Mouse (Mus musculus) megakaryocyte, embryonic 14.5 days (primary cell): ENCODE results near the gene Ankrd65. TPM values are rescaled to one million over a fixed set of nuclear protein-coding genes. Genes with fewer than 3 reads are reported as not detected.

ENCODE experiments used
- H3K27me3 ChIP-seq: replicated peaks from 2 replicates; pipeline ENCODE3; 2012; ENCODE audit warnings: inconsistent platforms
- H3K36me3 ChIP-seq: replicated peaks from 2 replicates; pipeline ENCODE3; 2012; ENCODE audit warnings: low read length, inconsistent platforms, mixed read lengths
- H3K4me1 ChIP-seq: 2 replicates; pipeline ENCODE4 v1.6.1; 2012; ENCODE audit warnings: inconsistent platforms
- H3K4me3 ChIP-seq: replicated peaks from 2 replicates; pipeline ENCODE3; 2012; ENCODE audit warnings: moderate library complexity, mild to moderate bottlenecking, inconsistent platforms
- H3K9me3 ChIP-seq: 2 replicates; pipeline ENCODE4 v1.6.1; 2012; ENCODE audit warnings: inconsistent platforms
- FLI1 ChIP-seq: IDR thresholded peaks from 2 replicates; pipeline ENCODE4 v1.6.1; 2012; ENCODE audit warnings: low read length, inconsistent platforms, mixed read lengths
- GATA1 ChIP-seq: IDR thresholded peaks from 3 replicates; pipeline ENCODE4 v1.6.1; 2012; ENCODE audit warnings: mixed read lengths, low read length, inconsistent platforms, borderline replicate concordance
- polyA plus RNA-seq: library from polyadenylated mRNA; stranded (reverse); fragments of >175 nt; gene quantifications from 2 replicates; pipeline ENCODE4 v1.2.3, GENCODE M21; 2012; ENCODE audit warnings: low replicate concordance; ENCODE audit not compliant: insufficient read depth

Gene Ankrd65
- polyA plus RNA-seq, 1 experiment, result not detected

DNA sequence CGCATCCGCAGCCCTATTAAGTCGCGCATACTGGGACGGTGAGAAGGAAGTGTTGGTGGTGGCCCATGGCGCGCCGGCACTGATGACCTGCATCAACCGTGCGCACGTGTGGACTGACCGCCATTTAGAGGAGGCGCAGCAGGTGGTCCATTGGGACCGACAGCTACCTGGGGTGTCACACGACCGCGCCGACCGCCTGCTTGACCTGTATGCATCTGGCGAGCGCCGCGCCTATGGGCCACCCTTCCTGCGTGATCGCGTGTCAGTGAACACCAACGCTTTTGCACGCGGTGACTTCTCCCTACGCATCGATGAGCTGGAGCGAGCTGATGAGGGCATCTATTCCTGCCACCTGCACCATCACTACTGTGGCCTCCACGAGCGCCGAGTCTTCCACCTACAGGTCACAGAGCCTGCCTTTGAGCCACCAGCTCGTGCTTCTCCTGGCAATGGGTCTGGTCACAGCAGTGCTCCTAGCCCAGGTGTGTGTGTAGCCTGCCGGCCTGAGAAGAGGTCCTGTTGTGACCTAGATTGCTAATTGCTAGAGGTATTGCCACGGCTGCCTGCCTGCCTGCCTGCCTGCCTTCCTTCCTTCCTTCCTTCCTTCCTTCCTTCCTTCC, 51.5 kb downstream of the Ankrd65 start:
- H3K36me3 ChIP-seq, result no peaks in the 10 kb centered on the region
- TF ChIP-seq GATA1, result no peak
- peak overlapping the region; percentile 92 for H3K4me3 ChIP-seq
- peaks cover 62% of the 10 kb centered on the region for H3K4me1 ChIP-seq
- peaks cover 42% of the 10 kb centered on the region for H3K27me3 ChIP-seq
- H3K9me3 ChIP-seq, result no peaks in the 10 kb centered on the region

DNA sequence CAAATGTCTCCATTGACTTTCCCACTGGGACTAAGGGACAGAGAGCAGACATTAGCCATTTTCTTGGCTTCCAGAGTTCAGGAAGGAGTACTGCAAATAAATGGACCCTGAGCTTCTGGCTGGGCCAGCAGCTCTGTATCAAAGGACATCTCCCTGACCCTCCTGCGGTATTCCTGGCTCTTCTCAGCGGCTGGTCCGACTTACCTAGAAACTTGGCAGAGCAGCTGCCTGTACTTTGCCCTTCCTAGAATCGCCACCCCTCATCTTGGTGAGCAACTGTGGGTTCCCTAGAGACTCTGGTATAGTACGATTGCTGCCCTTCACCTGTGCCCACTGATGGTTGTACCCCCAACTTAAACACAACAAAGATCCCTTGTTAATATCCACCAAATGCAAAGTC, 53.0 kb downstream of the Ankrd65 start:
- H3K27me3 ChIP-seq, result peaks cover 42% of the 10 kb centered on the region
- H3K36me3 ChIP-seq, result no peaks in the 10 kb centered on the region
- no peaks in the 10 kb centered on the region for H3K9me3 ChIP-seq
- H3K4me1 ChIP-seq, result peaks cover 58% of the 10 kb centered on the region
- H3K4me3 ChIP-seq, result no peak overlapping the region
- TF ChIP-seq GATA1, result no peak

DNA sequence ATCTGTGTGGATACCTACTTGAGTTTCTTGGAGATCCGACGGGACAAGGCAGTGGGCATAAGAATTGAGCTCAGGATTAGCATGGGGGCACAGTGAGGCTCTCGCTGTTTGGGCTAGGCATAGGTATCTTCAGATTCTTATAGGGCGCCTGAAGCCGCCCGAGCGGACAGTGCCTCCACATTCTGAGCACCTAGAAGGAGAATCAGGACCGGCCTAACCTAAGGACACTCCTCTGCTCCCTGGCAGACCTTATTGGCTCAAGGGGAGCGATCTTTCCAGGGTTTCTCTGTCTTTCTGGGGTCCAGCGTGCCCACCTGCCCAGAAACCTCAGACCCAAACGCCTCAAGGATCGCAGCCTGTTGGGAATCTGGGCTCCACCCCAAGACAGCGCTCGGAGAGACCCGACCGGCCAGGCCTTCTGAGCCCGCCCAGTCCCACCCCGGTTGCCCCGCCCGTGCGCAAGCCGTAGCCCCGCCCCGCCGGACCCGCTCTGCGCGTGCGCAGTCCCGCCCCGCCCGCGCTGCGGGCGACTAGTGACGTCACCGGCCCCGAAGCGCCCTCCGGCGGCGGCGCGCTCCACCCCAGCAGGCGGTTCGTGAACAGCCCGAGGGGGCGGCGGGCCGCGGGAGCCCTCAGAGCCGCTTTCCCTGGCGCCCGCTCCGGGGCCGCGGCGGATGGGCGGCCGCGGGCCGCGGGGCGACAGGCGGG, 56.8 kb downstream of the Ankrd65 start, which contains the start of gene Dvl1:
Gene Dvl1 (plus strand): TSS at position 532 of the 708 bp plus-strand sequence.
- Histone ChIP-seq H3K9me3 (no peaks in the 10 kb centered on the region), H3K27me3 (peaks cover 16% of the 10 kb centered on the region), H3K4me1 (peaks cover 60% of the 10 kb centered on the region), H3K4me3 (peak within 1 kb of the TSS; percentile 100), H3K36me3 (peaks cover 6% of the 10 kb centered on the region)
- no peak for TF ChIP-seq GATA1
- TF ChIP-seq FLI1, result no peak

DNA sequence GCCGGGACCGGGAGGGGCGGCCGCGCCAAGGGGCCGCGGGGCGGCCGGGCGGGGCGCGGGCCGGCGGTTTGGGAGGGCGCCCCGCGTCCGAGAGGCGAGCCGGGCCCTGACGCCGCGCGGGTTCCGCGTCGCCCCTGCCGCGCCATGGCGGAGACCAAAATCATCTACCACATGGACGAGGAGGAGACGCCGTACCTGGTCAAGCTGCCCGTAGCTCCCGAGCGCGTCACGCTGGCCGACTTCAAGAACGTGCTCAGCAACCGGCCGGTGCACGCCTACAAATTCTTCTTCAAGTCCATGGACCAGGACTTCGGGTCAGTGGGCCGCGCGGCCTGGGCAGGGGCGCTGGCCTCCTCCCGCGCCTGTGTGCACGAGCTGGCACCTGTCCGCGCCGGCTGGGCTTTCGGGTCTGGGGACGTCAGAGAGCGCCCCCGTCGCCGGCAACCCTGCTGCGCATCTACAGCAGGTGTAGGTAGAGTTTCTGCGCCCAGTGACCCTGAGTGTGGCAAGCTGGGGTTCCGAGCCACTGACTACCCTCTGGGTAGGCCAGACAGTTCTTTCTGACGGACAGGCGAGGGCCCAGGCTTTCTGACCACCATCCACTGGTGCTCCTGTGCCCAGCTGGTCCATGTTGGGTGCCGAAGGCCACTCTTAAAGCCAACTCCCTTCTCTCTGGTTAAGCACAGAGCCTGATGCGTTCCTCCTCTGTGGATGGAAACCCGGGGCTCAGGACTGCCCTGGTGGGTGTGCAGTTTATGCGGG, 57.5 kb downstream of the Ankrd65 start:
- no peaks in the 10 kb centered on the region for H3K9me3 ChIP-seq
- H3K27me3 ChIP-seq, result peaks cover 10% of the 10 kb centered on the region
- peak overlapping the region; percentile 100 for H3K4me3 ChIP-seq
- peaks cover 63% of the 10 kb centered on the region for H3K4me1 ChIP-seq
- TF ChIP-seq GATA1, result no peak
- TF ChIP-seq FLI1, result no peak
- H3K36me3 ChIP-seq, result peaks cover 6% of the 10 kb centered on the region

DNA sequence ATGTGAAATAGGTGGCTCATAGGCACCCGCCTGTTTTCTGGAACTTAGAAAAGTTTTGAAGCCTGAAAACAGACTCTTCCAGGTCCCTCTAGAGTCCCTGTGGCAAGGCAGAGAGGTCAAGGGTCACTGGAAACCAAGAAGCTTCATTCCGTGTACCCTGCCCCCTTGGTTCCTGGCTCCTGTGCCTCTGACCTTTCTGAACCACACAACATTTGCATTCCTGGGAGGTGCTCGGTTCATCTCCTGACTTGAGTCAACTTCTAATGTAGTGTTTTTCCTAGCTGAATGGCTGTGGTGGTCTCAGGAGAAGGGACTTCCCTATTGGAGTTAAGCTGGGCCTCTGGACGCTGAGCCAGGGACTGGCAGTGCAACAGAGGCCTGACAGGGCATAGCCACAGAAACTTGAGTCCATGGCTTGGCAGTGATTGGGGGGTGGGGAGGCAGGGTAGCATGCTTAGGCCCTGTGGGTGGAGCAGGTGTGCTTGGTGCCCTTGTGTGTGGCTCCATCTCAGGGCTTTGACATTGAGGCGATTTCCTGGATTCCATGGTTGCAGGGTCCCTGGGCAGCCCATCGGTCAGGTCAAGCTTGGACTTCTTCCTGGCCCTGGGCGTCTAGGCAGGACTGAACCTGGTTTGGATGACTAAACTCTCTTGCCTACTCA, 58.3 kb downstream of the Ankrd65 start:
- peaks cover 68% of the 10 kb centered on the region for H3K4me1 ChIP-seq
- peaks cover 3% of the 10 kb centered on the region for H3K27me3 ChIP-seq
- TF ChIP-seq GATA1, result no peak
- TF ChIP-seq FLI1, result no peak
- H3K36me3 ChIP-seq, result peaks cover 12% of the 10 kb centered on the region
- peak overlapping the region; percentile 100 for H3K4me3 ChIP-seq
- H3K9me3 ChIP-seq, result no peaks in the 10 kb centered on the region

Other genes with a start within 250 kb of the Ankrd65 start
- gene Nadk, start 228.1 kb upstream of the Ankrd65 start, polyA plus RNA-seq, result 38.7 and 54.4 TPM in 2 replicates
- gene Slc35e2, start 189.0 kb upstream of the Ankrd65 start, polyA plus RNA-seq, result 0.17 and 0.60 TPM in 2 replicates
- 9.7 and 77.3 TPM in 2 replicates for gene Cdk11b, start 165.6 kb upstream of the Ankrd65 start, polyA plus RNA-seq
- not detected in 2 replicates for gene Gm10563, start 145.0 kb upstream of the Ankrd65 start, polyA plus RNA-seq
- gene Mmp23, start 137.1 kb upstream of the Ankrd65 start, polyA plus RNA-seq, result 3.7 TPM in 1 of 2 replicates, not detected in the other
- 45.2 and 94.9 TPM in 2 replicates for gene Mib2, start 121.2 kb upstream of the Ankrd65 start, polyA plus RNA-seq
- gene Fndc10, start 96.1 kb upstream of the Ankrd65 start, polyA plus RNA-seq, result 0.44 and 4.7 TPM in 2 replicates
- gene Ssu72, start 85.6 kb upstream of the Ankrd65 start, polyA plus RNA-seq, result 37.1 and 112 TPM in 2 replicates
- gene Tmem240, start 55.6 kb upstream of the Ankrd65 start, polyA plus RNA-seq, result 1.2 and 3.2 TPM in 2 replicates
- gene Atad3a, start 29.3 kb upstream of the Ankrd65 start, polyA plus RNA-seq, result 11.3 and 20.5 TPM in 2 replicates
- 0.41 and 1.4 TPM in 2 replicates for gene Vwa1, start 15.7 kb upstream of the Ankrd65 start, polyA plus RNA-seq
- 0.04 TPM in 1 of 2 replicates, not detected in the other for gene Tmem88b, start 4.6 kb upstream of the Ankrd65 start, polyA plus RNA-seq
- gene Mrpl20, start 12.4 kb downstream of the Ankrd65 start, polyA plus RNA-seq, result 10.2 and 29.9 TPM in 2 replicates
- gene Ccnl2, start 22.1 kb downstream of the Ankrd65 start, polyA plus RNA-seq, result 8.4 and 15.4 TPM in 2 replicates
- gene Aurkaip1, start 40.8 kb downstream of the Ankrd65 start, polyA plus RNA-seq, result 60.6 and 341 TPM in 2 replicates
- gene Mxra8, start 49.2 kb downstream of the Ankrd65 start, polyA plus RNA-seq, result 0.13 TPM in 1 of 2 replicates, not detected in the other
- gene Dvl1, start 57.0 kb downstream of the Ankrd65 start, polyA plus RNA-seq, result 29.5 and 68.0 TPM in 2 replicates
- gene Tas1r3, start 72.9 kb downstream of the Ankrd65 start, polyA plus RNA-seq, result 0.22 and 1.7 TPM in 2 replicates
- gene Cptp, start 79.0 kb downstream of the Ankrd65 start, polyA plus RNA-seq, result 1.5 and 3.5 TPM in 2 replicates
- 12.5 and 14.1 TPM in 2 replicates for gene Ints11, start 79.1 kb downstream of the Ankrd65 start, polyA plus RNA-seq
- 99.4 and 450 TPM in 2 replicates for gene Pusl1, start 101.3 kb downstream of the Ankrd65 start, polyA plus RNA-seq
- 33.2 and 58.6 TPM in 2 replicates for gene Acap3, start 101.4 kb downstream of the Ankrd65 start, polyA plus RNA-seq
- gene Ube2j2, start 153.4 kb downstream of the Ankrd65 start, polyA plus RNA-seq, result 90.8 and 106 TPM in 2 replicates
- 30.2 and 64.1 TPM in 2 replicates for gene C1qtnf12, start 171.9 kb downstream of the Ankrd65 start, polyA plus RNA-seq
- gene B3galt6, start 202.2 kb downstream of the Ankrd65 start, polyA plus RNA-seq, result 3.3 and 5.3 TPM in 2 replicates
- gene Sdf4, start 202.4 kb downstream of the Ankrd65 start, polyA plus RNA-seq, result 29.6 and 45.2 TPM in 2 replicates
- gene Tnfrsf4, start 223.4 kb downstream of the Ankrd65 start, polyA plus RNA-seq, result 2.3 and 9.4 TPM in 2 replicates
- 2.9 TPM in 1 of 2 replicates, not detected in the other for gene Tnfrsf18, start 235.7 kb downstream of the Ankrd65 start, polyA plus RNA-seq